Mouse (Mus musculus) cerebellum, adult 11 months (tissue): Measurements from ENCODE around the gene Celf6.
A peak's percentile ranks its signal among the peaks of the same experiment; 100 is the strongest.

Source experiments
- DNase-seq: peaks from one replicate; pipeline ENCODE4 v3.0.0; 2022

Gene Celf6

DNA sequence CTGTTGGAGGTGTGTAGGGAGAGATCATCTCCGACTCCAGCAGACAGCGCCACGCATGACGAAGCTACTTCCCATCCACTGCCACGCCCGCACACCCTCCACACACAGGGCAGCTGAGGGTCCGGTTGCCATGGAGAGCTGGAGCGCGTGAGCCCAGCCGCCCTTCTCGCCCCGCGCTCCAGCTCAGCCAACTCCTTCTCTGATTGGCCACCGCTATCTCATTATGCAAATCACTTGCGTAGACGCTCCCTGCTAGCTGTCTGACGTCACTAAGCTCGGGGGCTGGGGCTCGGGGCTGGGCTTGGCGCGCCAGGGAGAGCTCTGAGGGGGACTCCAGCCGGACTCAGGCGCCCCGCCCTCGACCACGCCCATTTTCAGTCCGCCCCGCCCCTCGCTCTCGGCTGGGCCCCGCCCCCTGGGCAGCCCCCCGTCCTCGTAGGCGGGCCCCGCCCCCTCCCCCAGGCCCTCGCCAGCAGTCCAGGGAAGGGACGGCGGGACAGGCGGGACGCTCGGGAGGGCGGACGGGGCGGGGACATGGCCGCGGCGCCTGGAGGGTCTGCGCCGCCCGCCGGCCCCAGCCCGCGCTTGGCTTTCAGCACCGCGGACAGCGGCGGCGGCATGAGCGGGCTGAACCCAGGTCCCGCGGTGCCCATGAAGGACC, at the start of gene Celf6:
Celf6 (plus strand) TSS at position 74 of the 661 bp plus-strand sequence.
- peak; percentile 89 for DNase-seq

DNA sequence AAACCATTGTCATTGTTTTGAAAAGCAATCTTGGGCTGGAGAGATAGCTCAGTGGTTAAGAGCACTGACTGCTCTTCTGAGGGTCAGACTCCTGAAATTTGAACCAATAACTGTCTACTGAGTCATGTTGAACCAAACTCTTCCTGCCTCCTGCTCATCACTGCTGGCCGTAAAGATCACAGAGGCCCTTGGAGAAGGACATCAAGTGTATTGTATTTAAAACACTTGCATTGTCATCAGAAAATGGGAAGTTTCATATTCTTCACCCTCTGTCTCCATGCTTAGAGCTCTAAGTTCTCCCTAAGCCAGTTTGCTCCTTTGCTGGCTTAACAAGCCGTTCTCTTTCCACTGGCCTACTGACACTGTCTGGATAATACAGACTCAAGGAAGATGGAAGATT, 49.4 kb upstream of the Celf6 start:
- DNase-seq: no peak

DNA sequence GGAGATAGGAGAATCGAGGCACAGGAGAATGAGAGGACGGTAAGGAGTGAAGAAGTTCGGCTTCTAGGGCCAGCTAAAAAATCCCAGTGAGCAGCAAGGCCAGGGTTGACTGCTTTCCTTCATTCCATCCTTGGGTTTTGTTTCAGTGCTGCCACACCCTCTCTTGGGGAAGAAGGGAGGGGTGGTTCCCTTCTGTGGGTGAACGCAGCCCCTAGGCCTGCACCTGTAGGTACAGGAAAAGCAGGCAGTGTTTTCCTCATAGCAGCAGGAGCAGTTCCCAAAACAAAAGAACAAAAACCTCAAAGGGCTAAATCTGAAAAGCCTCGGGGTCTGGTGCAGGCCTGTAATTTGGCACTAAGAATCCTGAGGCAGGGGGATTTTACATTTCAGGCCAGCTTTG, 46.1 kb upstream of the Celf6 start:
- DNase-seq: no peak

DNA sequence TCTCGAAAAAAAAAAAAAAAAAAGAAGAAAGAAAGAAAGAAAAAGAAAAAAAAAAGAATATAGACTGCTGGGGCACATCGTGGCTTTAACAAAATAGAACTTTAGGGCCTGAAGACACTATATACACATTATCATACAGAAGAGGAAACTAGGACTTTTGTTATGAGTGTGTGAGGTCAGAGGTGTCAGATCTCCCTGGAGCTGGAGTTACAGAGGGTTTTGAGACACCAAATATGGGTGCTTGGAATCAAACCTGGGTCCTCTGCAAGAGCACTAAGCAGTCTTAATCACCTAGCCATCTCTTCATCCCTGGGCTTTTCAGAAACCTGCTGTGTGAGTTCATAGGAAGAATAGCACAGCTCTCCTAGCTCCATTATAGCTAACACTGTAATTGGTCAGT, 44.3 kb upstream of the Celf6 start:
- no peak for DNase-seq

DNA sequence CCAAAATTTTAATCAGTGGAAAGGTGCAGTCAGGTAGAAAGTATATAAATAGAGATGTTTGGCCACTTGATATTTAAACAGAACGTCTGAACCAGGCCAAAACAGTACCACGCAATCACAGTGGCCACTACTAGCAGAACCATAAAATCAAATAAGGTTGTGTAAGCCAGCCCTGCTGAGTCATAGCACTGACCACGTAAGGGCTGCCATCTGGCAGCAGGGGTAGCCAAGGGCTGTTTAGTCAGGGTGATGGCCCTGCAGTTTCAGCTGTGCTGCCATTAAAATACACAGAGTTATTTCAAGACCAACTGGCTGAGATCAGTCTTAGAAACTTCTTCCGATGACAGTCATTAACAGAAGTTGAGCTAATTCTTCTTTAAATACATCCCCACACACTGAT, 43.8 kb upstream of the Celf6 start:
- DNase-seq: peak; percentile 65

DNA sequence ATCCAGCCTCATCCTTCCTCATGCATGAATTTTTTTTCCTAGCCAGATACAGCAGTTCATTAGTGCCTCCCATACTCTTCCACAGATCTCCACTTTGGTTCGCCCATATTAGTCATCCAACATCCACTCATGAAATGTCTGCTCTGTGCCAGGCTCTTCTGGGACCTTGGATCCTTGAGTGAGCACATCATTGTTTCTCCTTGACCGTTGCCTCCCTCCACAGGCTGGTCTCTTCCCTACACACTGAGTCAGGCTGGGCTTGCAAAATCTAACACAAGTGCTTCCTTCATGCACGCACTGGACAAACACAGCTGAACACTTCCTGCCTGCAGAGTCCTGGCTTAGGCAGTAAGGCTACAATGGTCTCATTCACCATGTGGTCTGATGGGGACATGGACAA, 40.1 kb upstream of the Celf6 start:
- no peak for DNase-seq

DNA sequence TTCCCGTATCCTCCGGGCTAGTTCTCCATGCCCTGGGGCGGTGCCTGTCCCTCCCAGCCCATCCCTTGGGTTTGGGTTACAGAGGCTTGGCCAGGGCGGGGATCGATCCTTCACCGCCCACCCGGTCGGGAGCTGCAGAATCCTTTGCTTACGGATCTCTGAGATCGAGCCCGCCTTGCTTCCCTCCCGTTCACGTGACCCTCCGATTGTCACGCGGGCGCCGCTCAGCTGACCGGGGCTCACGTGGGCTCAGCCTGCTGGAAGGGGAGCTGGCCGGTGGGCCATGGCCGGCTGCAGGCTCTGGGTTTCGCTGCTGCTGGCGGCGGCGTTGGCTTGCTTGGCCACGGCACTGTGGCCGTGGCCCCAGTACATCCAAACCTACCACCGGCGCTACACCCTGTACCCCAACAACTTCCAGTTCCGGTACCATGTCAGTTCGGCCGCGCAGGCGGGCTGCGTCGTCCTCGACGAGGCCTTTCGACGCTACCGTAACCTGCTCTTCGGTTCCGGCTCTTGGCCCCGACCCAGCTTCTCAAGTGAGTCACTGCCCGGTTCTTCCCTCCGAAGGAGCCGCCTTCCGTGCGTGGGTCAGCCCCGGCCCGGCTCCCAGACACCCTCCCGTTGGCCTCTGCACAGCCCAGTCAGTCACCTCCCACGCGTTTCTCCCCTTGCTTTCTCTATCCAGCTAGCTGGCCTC, 38.1 kb upstream of the Celf6 start, which contains the start of the genes Hexa and Tmem202:
Hexa (plus strand) TSS at position 100 of the 697 bp plus-strand sequence.
Tmem202 (minus strand) TSS at position 407 of the 697 bp plus-strand sequence.
- peak; percentile 70 for DNase-seq

DNA sequence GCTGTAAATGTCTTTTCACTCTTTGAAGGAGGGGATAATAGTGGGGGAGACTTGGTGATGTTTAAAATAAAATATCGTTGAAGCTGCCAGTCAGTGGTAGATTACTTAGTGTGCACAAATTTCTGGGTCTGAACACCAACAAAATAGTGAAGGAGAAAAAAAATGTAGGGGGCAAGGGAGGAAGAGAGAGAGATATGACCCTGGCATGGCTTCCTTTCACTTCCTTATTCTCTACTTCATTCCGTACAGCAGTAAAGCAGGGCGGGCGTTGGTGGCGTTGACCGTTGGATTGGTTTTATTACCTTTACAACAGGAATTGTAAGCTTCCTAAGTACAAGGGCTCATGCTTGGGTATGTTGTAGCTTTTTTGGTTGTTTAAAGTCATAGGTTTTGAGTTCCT, 36.1 kb upstream of the Celf6 start:
- no peak for DNase-seq

DNA sequence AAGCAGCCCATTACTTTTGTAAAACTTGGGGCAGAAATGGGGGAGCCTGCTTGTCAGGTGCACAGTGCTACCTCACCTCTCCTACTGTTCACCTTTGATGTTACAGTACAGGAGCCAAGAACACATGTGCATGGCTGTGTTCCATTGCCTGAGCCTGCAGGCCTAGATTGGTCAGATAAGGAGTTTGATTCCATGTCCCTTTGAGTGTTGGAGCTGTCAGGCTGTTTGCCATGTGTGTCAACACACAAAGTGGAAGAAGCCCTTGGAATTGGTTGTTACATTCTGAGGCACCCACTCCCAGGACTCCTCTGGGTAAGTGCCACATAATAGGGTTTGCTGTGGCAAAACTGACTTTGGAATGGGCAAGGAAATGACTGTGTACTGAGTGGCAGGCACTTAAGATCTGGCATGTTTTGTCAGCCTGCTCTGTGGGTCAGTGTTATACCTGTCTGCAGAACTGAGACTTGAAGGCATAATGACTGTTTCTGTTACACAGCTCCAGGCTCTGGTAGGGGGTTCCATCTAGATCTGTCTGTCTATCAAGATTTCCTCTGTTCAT, 34.9 kb upstream of the Celf6 start:
- no peak for DNase-seq

DNA sequence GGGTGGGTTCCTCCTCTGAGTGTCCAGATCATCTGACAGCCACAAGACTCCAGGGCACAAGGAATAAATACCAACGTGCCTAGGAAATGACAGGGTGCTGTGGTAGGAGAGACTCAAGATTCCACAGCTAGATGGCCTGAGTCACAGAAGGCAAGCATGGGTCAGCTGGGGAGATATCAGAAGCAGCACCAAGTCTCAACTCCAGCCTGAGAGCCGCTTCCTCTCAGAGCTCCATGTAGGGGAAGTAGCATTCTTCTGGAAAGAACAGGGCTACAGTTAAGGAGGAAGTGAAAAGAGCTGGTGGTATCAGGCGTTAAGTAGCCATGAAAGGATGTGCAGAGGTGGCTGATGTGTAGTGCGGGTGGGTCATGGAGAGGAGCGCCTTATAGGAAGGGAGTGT, 33.0 kb upstream of the Celf6 start:
- DNase-seq: no peak

DNA sequence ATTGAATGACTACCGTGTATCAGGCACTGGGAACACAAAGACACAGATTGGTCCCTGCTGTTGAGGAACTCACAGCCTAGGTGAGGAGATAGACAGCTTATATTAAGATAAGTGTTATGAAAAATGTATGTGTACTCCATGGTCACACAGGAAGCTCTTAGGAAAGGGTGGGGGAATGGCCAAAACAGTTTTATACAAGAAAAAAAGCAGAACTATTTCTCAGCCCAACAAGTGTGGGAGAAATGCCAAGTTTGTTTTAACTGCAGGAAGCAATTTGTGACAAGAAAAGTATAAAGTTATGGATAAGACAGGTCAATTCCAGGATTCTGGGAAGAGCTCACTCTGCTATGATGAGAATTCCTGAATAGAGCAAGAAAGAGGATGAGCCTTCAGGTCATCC, 29.8 kb upstream of the Celf6 start:
- DNase-seq: no peak

DNA sequence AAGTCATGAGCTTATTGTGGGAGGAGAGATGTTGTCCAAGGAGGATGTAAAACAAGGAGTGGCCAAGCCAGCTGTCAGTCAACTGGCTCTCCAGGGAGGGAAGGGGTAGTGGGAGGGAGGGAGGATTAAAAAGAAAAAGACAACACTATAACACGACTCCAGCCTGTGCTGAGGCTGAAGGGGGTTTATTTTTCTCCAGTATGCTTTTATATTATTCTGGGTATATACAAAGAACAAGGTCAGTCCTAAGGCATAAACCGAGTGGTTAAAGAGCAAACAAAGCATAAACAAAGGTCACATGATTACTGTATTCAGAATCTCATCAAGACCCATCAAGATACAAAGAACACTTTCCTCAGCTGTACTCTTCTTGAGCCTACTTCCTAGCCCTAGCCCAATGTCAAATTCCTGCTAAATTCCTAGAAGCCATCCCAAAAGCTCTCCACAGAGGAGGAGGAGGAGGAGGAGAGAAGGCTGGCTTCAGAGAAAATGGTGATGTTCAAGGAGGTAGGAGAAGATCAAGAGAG, 28.7 kb upstream of the Celf6 start:
- no peak for DNase-seq

DNA sequence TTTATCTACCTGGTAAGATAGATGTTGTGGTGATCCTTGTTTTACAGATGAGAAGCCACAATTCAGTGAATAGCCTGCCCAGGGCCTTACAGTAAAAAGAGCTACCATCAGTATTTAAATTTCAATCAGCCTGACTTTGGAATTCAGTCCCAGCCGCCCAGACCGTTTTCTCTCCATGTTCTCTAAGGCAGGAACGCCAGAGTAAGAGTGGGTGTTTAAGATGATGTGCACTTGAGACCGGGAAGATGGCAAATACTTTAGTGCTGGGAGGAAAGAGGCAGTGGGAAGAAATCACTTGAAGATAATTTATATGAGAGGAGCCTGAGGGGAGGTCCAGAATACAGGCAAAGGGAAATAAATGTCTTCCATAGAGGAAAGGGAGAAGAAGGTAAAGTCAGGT, 27.6 kb upstream of the Celf6 start:
- no peak for DNase-seq

DNA sequence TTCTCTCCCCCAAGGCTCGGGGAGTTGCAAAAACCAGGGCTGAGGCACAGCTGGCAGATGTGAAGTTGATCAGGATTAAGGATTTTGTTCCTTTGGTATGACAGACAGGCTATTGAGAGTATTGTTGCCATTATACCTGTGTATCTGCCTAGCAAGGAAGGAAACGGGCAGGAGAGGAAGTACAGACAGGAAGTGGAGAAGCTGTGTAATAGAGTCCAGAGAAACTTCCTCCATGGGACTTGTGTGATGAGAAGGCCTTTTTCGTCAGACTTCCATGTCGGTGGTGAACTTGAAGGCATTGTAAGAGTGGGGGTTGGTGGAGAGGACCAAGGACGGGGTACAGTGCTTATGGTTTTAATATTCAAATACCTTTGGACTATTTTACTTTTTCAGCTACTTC, 26.7 kb upstream of the Celf6 start:
- DNase-seq: no peak

DNA sequence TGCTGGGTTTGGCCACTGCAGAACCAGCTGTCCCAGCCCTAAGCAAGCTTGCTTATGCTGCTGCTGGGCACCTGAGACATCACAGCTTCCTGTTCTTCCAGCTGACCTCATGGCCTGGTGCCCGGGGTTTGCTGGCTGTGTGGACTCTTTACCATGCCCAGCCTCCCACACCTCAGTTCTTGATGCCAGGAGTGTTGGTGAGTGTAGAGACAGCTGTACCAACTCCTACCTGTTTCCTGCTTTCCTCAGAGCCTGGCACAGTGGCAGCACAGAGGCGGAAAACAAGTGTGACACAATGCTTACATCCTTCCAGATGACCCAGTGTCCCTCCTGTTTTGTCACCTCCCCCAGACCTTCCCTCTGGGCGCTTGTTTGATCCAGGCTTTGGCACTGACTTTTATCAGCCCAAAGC, 26.1 kb upstream of the Celf6 start:
- DNase-seq: no peak

DNA sequence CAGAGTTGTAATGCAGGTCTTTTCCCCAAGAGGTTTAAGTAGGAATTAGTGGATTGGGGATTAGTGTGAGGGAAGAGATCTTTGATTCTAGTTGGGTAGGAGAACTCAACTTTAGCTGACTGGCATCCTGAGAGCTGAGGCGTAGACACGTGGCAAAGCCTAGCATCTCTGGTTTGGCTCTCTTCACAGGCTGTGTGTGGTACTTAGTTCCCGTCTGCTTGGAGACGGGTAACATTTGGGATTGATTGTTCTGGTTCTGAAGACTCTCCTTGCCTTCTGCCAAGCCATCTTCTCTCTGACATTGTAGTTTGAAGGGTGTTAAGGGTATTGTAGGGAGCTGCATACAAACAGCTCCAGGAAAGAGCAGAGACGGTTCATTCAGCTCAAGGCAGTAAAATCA, 25.1 kb upstream of the Celf6 start:
- DNase-seq: no peak

DNA sequence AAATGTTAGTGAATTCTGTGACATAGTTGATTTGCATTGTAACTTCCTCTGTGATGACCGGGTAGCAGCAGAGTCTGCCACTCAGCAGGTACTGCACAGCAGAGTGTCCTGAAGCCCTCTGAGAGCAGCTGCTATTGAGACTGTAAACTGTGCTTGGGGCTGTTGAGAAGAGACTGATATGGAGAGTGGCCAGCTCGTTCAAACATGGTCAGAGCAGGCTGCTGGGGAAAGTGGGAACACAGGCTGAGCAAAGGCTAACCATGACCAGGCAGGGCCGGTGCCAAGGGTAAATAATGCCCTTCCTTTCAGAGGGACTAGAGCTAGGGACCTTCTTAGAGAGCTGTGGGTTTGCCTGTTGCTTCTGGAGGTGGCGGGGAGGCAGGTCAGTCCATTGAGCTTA, 24.0 kb upstream of the Celf6 start:
- DNase-seq: no peak

DNA sequence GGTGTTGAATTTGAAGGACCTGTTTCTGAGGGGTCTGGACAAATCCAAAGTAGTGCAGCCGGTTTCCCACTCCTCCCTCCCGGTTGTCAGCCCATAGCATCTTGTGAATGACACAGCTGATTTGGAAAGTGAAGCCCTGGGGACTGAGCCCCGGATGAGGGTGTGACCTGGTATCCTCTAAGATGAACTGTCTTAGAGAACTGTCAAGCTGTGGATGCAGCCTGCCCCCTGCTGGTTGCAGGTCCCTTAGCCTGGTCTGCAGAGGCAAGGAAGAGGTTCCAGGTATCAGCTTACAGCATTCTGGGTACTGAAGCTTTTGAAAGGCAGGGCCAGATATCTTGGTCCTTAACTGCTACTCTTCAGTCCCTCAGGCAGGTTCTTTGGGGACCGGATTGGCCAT, 12.1 kb upstream of the Celf6 start:
- peak; percentile 46 for DNase-seq

DNA sequence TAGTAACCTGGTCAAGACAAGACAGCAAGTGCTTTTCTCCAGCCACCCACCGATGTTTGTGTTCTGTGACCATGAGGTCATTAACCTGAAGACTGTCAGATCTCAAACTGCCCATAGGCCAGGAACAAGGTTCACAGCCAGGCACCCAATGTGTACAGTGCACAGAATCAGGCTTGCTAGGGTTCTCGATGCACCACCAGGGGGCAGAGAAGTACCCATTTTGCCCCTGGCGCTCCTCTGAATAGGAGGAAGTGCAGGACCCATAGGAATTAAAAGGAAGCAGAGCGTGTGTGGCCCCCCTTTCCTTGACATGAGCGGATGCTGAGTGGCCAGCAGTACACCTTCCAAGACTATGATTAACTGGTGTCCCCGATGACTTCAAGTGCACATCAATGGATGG, 10.6 kb upstream of the Celf6 start:
- DNase-seq: peak; percentile 40

DNA sequence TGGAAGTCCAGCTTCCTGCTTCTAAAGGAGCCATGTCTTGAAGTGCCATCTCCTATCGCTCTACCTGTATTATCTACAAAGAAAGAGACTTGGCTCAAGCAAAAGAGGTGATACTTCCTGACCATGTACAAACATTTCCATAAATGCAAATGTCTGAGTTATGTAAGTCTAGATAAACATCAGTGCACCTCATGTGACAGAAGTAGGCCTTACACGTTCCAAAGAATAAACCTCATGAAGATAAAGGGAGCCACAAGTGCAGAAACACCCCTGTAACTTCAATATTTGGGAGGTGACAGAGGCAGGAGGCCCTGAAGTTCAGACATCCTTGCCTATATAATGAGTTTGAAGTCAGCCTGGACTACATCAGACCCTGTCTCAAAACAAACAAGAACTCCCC, 5.9 kb upstream of the Celf6 start:
- DNase-seq: no peak

DNA sequence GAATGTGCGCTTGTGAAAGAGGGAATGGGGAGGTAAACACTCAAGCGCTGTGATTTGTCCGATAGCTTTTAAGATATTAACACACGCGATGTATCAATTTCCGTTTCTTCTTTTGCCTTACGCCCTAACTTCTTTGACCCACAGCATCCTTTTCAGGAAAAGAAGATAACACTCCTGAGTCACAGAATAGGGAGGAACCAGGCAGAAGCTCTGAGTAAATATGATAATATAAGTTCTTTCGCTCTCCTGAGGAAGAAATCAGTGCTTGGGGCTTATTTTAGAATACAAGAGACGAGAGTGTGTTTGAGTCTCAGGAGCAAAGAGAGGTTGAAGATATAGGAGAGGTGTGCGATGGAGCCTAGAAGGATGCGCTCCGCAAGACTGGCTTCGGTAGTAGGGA, 316 bp upstream of the Celf6 start:
- no peak for DNase-seq

DNA sequence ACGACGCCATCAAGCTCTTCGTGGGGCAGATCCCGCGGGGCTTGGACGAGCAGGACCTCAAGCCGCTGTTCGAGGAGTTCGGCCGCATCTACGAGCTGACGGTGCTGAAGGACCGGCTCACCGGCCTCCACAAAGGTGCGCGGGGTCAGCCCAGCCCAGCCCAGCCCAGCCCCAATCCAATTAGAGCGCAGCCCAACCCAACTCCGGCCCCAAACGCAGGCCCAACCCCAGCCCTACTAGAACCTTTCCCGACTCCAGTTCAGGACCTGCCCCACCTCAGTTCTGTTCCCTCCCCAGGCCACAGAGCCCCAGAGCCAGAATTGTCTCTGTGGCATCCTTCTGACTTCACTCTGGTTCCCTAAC, 769 bp downstream of the Celf6 start:
- DNase-seq: no peak

DNA sequence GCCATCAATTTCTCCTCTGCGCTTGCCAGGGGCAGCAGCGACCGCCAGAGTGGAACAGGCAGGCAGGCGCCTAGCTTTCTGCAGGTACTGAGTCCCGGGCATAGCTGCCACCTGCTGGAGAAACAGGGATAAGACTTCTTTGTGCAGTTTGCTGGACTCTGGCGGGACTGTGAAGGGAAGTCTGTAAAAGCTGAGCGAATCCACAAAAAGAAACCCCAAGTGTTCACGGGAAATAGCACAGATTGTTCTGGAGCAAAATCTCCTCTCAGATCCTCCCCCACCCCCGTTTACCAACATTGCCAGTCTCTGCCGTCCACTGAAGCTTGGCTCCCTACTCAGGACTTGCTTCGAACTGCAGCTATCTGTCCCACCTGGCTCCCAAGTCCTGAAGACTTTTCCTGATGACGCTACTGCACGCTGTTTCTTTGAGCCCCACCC, 7.2 kb downstream of the Celf6 start:
- peak; percentile 68 for DNase-seq

DNA sequence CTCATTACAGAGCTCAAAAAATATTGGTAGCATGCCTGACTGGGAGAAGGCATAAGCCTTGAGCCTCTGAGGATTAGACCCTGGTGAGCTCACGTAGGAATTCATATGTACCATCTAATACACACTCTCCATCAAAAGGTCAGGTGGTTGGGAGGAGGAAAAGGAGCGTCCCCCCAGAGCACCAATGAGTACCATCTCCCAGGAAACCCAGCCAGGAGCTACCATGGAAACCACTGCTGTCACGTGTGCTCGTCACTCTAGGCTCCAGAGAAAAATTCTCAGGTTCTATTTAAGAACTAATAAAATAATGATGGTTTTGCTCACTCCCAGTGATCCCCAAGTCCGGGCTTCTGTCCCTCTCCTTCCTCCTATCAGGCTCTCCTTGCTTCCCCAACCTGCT, 10.5 kb downstream of the Celf6 start:
- no peak for DNase-seq
